Mouse (Mus musculus): ENCODE results near the gene Oas1f.

GRCm38 (mm10) chr5:120847067-120847466, at the start of gene Oas1f:
- TF ChIP-seq HCFC1 (IDR thresholded peaks at IDR 0.05; ENCODE audit: borderline replicate concordance, insufficient read depth, low read length) (no peak), MAFK (IDR thresholded peaks at IDR 0.05; ENCODE audit: insufficient read depth, low read depth, low read length) (no peak), ZC3H11A (IDR thresholded peaks at IDR 0.05; ENCODE audit: borderline replicate concordance, low read depth, low read length) (no peak), ZNF384 (IDR thresholded peaks at IDR 0.05; ENCODE audit: low read depth, low read length) (no peak), CHD2 (IDR thresholded peaks at IDR 0.05; ENCODE audit: low read depth, low read length) (no peak)

All from ES-E14 (cell line).